Mouse (Mus musculus): Measurements from ENCODE around the gene Cldn11. TPM values are rescaled to one million over a fixed set of nuclear protein-coding genes. Genes with fewer than 3 reads are reported as not detected.
"Not testable (repeated sequence)": the region's sequence is repeated elsewhere in the genome, so short reads cannot be mapped to it uniquely, and the experiment has no call there.

Gene Cldn11
- 10 to 100 TPM; 15.7 to 16.8 TPM for total RNA-seq (2021)
- long read RNA-seq, experiment 1, partial matches to known transcripts: 0 of 2 reads
- long read RNA-seq, experiment 1, other reads (novel, unspliced or antisense): 0 of 2 reads
- long read RNA-seq, experiment 2, partial matches to known transcripts: 0 of 1 reads
- long read RNA-seq, experiment 2, other reads (novel, unspliced or antisense): 0 of 1 reads

DNA sequence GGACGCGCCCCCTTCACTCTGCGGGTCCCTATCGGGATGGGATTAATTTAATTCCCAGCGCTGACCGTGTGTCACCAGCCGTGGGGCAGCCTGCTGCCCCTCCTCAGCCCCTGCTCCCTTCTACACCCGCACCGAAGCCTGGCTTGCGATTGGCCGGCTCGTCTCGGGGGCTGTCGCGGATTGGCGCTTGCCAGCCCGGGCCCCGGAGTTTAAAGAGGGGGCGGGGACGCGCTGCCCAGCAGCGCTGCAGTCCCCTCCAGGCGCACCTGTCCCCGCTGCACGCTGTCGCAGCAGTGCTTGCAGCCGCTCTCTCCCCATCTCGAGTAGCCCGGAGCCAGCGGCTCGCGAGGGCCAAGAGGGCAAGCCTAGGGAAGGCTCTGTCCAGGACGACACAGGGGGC is at the start of gene Cldn11:
Cldn11 (plus strand) TSS at position 215 of the 400 bp plus-strand sequence.
- DNase-seq: peak; percentile 79

DNA sequence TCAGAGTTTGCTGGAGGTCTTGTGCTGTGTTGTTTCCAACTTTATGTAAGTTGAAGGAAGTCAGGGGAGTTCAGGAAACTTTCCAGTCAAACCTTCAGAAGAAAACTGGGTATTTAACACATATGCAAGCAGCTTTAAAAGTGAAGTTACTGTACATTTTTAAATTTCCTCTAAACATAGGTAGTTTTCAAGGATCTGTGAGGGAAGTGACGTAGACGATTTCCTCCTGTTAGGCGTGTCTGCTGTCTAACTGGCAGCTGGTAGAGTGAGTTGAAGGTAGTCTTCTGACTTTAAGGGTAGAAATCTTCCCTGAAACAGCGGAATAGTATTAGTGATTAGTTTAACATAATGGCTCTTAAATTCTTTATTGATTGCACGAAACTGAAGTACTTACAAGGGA is 49.7 kb upstream of the Cldn11 start:
- no peak for DNase-seq

DNA sequence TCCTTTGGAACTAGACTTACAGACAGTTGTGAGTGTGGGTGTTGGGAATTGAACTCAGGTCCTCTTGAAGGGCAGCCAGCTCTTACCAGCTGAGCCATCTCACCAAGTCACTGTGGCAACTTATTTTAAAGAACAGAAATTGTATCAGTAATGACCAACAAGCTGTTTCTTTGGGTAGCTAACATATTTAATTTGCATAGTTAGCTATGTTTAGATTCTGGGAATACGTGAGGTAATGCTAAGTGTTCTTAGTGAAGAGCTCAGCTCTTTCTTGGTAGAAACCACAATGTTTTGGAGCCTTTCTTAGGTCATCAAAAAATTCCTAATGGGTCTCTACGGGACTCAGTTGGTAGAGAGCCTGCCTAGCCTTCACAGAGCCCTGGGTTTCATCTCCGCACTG is 48.9 kb upstream of the Cldn11 start:
- no peak for DNase-seq

DNA sequence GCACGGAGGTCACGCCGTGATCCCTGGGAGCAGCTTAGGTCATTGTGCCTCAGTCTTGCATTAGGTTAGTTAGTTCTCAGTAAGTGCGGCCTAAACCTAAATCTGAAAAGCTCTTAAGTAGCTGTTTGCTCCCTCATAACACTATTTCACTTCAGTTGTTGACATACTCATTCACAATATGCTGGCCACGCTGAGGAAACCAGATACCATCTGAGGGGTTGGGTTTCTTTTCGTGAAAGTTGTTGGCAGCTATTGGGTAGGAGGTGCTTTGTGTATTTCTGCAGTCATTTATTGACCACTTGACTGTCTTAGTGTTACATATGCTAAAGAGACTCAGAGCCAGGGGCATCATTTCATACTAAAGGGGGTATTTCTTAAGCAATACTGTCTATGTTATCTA is 44.8 kb upstream of the Cldn11 start:
- no peak for DNase-seq

DNA sequence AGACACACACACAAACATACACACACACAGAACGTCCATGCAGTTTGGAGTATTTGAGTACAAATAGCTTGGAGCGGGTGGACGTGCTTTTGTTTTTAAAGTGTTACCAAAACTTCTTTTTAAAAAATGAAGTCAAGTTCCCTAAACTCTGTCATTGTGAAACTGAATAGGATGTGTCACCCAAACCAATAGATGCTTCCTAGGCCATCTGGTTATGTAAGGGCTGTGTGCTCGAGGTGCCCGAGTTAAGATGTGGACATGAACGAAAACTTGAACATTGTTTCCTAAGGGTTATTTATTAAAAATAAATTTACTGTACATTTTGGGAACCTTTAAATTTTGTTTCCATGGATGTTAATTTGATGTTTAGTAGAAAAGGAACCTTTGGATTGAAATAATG is 43.1 kb upstream of the Cldn11 start:
- no peak for DNase-seq

DNA sequence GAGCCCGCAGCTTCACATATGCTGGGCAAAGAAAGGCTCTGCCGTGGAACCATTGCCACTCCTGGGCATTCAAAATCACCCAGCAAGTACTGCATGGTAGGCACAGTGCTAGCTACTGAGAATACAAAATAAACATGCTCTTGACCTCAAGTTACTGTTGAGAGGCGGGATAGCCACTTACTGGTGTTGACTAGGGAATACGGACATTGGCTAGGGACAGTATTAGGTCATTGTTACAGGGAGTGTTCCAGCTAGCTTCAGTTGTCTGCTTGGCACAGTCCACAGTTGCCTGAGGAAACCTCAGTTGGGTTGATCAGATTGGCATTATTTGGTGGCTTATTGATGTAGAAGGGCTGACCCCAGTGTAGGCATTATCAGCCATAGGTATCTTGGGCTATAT is 42.0 kb upstream of the Cldn11 start:
- peak; percentile 39 for DNase-seq

DNA sequence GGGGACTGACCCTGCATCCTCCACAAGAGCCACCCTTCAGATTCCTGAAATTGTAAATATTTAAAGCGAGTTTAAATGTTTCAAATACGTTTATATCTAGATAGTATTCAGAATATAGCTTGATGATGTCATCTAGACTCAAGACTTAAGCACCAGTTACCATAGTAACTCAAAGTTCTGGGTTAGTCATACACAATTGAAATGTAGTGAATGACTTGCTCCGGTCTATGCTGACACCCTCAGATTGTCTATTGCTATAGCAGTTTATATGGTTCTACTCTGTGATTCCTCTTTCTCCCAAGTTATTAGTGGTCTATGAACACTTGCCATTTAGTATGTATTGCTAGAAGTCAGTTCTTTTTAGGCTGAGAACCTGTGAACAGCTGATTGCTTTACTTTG is 40.6 kb upstream of the Cldn11 start:
- no peak for DNase-seq

DNA sequence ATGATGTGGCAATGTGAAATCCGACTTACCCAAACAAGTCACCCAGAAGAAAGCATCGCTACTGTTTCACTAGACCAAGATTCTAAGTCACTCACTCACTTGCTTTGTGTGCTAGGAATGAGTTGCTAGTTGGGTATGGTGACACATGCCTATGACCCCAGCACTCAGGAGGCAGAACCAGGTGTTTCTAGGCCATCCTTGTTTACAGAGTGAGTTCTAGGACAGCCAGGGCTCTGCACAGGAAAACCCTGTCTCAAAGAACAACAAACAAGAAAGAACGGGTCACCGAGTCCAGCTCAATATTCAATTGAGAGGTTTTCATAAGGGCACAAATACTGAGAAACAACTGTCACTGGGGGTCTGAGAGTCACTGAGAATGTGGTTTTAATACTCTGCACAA is 26.6 kb upstream of the Cldn11 start:
- no peak for DNase-seq

DNA sequence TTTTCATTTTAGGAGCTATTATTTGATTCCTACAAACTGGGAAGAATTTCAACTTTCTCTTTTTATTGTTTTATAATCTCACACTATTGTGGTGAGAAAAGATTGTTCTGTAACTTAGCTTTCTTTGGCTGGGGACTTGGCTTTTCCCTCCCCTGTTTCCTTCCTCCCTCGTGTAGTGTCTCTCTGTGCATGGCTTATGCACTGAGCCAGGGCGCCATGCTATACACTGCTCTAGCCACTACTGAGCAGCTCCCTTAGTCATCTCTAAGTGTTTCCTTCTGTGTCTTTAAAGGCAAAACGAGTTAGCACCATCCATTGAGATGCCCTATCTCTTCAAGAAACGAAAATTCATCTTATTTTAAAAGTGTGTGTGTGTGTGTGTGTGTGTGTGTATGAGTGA is 23.4 kb upstream of the Cldn11 start:
- DNase-seq: no peak

DNA sequence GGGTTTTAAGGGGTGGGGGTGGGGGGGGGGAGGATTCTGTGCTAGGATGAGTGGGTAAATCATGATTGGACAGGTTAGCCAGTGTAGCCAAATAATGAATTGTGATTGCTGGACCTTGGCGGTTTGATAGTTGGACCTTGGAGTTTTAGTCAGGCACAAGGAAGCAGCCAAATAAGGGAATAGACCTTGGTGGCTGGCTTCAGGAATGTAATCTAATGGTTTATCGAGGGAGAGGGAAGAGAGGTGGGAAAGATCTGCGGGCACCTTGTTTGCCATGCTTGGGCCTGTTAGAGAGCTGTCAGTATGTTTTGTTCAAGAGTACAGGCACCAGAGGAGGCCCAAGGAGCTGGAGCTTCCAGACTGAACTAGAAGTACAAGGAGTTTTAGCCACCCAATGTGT is 22.9 kb upstream of the Cldn11 start:
- DNase-seq: peak; percentile 42

DNA sequence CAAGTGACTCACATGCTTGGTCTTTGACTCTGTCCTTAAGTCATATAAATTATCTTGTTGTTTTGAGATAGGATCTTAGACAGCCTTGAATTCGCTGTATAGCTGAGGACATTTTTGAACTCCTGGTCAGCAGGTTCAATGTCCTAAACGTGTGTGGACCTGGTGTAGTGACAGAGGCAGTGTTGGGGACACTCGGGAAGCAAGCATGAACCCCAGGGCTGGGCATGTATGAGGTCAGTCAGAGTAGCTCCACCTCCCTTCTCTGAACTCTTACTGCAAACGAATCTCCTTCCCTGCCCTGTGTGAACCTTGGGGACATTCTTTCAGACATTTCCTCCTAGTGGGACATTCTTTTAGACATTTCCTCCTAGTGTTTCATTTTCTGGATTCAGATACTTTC is 20.0 kb upstream of the Cldn11 start:
- no peak for DNase-seq

DNA sequence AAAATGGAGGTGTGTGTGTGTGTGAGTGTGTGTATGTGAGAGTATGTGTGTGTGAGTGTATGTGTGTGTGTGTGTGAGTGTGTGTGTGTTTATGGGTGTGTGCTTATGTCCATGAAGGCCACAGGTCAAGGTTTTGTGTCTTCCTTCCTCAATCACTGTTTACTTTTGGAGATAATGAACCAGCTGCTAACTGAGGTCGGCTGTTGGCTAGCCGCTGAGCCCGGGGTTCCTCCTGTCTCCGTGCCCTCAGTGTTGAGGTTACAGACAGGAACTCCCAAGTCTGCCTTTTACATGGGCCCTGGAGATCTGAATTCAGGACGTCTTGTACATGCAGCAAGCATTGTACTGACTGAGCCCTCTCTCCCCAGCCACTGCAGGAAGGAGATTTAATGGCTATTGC is 16.1 kb upstream of the Cldn11 start:
- no peak for DNase-seq

DNA sequence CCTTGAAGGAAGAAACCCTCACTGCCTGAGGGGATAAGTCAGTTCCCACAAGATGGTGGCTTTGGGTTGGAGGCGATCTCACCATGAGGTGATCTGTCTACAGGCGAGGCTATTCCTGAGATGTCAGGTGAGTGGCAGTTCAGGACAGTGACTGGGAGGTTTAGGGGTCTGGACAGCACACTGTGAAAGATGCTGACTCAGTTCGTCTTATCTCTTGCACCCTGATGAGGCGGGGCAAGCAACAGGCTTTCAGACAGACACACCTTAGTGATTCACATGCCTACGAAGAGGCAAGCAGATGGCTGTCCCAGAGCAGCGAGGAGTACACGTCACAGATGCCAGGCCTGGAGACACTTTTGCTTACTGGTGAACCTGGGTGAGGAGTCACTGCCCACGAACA is 15.5 kb upstream of the Cldn11 start:
- no peak for DNase-seq

DNA sequence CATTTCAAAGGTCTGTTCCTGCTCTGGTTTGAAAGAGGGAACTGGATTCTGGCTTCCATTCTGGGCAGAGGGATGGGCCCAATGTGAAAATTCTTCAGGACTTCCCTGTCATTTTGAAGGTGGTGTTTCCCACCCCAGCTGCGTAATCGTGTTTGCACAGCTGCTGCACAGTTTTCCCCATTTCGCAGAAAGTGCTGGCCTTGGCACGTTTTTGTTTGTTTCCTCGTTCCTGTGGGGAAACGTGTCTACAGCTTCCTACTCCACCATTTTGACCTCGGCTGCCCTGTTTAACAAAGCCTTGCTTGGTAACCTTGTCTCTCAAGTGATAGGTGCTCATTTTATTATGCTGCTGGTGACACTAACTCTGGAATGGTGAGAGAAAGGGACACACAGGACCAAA is 15.0 kb upstream of the Cldn11 start:
- DNase-seq: no peak

DNA sequence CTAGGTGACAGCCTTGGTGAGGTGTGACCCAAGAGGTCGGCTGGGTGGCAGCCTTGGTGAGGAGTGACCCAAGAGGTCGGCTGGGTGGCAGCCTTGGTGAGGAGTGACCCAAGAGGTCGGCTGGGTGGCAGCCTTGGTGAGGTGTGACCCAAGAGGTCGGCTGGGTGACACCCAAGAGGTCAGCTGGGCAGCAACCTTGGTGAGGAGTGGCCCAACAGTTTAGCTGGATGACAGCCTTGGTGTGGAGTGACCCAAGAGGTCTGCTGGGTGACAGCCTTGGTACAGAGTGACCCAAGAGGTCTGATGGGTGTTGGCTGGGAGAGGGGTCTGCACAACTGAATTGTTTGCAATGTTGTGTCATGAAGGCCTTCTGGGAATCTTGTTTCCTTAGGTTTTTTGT is 13.1 kb upstream of the Cldn11 start:
- not testable (repeated sequence) for DNase-seq

DNA sequence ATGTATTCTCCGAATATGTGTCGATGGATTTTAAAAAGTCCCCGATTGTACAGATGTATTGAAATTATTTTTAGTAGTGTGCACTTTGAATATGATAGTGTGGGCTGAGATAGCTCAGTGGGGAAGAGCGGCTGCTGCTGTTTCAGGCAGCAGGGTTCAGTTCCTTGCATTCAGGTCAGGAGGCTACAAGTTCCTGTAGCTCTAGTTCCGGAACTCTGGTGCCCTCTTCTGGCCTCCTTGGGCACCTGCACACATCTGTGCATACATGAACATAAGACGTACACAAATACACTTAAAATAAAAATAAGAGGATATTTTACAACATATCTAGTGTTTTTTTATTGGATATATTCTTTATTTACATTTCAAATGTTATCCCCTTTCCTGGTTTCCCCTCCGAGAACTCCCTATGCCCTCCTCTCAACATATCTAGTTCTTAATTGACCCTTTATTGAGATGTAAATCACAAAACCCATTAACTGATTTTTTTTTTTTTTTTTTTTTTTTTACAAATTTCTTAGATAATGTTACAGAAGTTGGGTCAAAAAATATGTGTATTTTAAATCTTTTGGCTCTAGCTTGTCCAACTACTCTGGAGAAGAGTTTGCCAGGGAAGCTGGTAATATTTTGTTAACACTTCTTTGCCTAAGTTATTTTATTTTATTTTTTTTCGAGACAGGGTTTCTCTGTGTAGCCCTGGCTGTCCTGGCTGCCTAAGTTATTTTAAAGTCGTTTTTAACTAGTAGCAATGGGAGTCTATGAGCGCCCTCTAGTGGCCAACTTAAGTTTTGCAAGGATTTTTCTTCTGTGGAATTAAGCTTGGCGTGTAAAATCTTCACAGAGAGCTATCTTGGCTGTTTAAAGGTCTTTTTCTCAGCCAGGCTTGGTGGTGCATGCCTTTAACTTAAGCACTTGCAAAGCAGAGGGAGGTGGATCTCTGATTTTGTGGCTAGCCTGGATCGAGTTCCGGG is 11.0 kb upstream of the Cldn11 start:
- peak; percentile 85 for DNase-seq

DNA sequence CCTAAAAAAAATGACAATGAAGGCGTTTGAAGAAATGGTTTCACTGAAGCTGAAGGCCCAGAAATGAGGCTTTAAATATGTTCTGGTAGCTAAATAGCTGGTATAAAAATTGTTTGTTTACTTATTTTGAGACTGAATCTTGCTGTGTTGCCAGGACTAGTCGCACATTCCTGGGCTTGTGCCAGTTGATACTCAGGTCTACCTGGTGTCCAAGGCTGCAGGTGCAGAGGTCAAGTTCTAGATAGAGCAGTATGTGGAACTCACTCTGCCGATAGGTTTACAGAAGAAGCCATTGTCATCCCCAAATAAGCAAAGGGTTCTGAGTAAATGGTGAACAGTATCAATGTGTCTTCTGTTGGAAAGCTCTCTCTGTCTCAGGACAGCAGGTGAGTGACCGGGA is 8.1 kb upstream of the Cldn11 start:
- no peak for DNase-seq

DNA sequence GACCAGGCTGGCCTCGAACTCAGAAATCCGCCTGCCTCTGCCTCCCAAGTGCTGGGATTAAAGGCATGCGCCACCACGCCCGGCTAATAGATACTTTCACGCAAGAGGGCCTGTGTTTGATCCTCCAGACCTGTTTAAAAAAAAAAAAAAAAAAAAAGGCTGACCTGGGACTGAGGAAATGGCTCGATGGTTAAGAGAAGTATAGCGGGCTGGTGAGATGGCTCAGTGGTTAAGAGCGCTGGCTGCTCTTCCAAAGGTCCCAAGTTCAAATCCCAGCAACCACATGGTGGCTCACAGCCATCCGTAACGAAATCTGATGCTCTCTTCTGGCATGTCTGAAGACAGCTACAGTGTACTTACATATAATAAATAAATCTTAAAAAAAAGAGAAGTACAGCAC is 4.5 kb upstream of the Cldn11 start:
- DNase-seq: not testable (repeated sequence)

DNA sequence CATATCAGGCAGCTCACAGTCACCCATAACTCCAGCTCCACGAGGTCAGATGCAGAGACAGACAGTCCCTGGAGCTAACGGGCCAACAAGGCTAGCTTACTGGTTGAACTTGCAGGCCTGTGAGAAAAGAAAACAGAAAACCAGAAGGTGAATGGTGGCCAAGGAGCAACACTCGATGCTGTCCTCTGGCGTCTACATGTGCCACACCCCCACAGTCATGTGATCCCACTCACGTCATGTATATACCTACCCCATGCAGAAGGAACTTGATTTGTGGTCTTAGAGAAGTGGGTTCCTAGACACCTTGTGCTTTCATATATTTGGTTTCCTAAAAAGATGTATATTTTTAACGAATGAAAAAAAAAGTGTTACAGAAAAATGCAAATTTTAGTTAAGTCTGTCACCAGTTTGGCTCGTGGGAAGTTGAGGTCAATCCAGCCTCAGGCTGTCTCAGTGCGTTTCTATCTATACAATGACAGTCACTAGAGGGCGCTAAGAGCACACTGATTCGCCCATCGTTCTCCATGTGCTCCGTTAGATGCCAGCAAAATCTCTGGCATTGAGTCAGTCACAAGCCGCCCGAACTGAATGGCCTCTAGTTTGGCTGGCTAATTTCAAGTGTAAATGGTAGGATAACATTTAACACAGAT is 4.0 kb upstream of the Cldn11 start:
- DNase-seq: peak; percentile 80

DNA sequence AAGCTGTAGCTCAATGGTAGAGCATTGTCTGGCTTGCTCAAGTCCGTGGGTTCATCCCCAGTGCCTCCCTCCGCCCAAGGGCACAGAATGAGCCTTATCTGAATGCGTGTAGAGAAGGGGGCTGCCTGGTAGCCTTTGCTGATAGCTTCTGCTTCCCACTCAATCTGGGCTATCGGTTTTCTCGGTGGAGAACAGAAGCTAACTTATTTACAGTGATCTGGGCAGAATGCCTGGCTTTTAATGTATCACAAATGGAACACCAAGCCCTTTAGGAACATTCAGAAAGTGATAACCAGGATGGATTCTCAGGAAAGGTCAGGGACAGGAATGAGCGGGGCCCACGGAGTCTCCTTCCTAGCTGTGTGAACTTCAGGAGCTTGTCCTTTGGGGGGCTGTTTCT is 1.1 kb upstream of the Cldn11 start:
- DNase-seq: no peak

DNA sequence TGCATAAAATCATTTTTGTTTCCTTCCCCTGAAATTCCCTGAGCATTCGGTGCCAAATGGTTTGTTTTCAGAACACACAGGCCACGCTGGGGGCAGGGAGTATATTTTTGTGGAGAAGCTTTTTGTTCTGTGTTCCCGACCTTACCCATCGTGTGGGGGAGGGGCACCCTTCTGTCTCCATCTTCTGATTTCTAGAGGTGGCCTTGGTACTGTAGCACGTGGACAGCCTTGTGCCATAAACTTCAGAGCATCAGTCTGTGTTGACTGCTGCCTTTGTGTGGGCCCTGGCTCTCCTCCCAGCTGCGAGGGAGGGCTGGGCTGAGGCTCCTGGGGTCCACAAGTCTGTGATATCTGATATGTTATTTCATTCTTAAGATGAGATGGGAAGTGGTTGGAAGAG is 2.4 kb downstream of the Cldn11 start:
- DNase-seq: peak; percentile 70

DNA sequence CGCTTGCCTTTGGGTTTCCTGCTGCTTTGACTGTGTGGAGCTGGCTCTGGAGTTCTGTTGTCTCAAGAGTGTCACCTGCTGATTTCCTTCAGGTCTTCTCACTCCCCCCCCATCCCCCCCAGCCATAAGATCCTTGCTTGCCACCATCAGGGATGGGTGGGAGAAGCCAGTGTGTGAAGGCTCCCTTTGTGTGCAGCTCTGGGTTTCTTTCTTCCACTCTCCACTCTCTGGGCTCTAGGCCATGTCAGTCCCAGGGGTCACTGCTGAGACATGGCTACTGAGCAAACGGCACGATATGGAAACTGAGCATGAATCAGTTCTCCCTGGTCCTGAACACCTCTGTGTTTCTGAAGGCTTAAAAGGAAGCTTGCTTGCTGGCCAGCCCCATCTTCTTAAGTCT is 6.4 kb downstream of the Cldn11 start:
- DNase-seq: no peak

DNA sequence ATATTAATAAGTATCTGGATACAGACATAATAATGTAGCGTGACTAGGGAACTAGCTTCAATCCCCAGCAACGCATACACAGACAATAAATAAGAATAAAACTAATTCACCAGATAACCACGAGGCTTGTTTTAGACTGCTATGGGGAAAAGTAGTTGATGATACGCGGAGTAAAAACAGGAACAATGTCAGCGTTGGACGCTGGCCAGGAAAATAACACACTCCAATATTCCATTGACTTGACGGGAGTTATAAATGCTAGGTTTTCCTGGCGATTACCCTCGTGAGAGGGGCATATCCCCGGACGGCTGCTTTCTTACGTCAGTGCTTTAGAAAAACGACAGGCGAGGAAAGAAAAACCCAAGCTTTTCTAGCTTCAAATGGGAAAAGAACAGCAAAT is 8.1 kb downstream of the Cldn11 start:
- DNase-seq: no peak

Data from adrenal gland, postnatal 10 days (tissue).